Mouse (Mus musculus): Measurements from ENCODE around the gene Uckl1. TPM values are rescaled to one million over a fixed set of nuclear protein-coding genes. Genes with fewer than 3 reads are reported as not detected.

Uckl1 gene
- polyA plus RNA-seq, 1 experiment from 2014 or later = 54.6 TPM

GRCm38 (mm10) chr2:181529076-181529475 lies 55.6 kb downstream of the Uckl1 start:
- Histone ChIP-seq H3K4me2 (no peak overlapping the region), H3K9ac (no peak overlapping the region), H3K4me1 (0 out of 2 replicates have a peak, but pooled peaks cover 11% of the 10 kb centered on the region), H3K27ac (no peak overlapping the region), H3K27me3 (no peaks in the 10 kb centered on the region), H3K36me3 (ENCODE audit: poor library complexity, severe bottlenecking) (peaks cover 32% of the 10 kb centered on the region), H3K4me3 (no peak overlapping the region), H3K9me3 (replicated peaks) (no peaks in the 10 kb centered on the region)
- WGBS = 88% methylated on average over 1 of the region's 1 CpGs
- no peak for ATAC-seq

GRCm38 (mm10) chr2:181525526-181525925 lies 59.2 kb downstream of the Uckl1 start:
- ATAC-seq = no peak
- no peaks in the 10 kb centered on the region for H3K9me3 ChIP-seq (replicated peaks)

GRCm38 (mm10) chr2:181522811-181523210 lies 61.9 kb downstream of the Uckl1 start:
- Histone ChIP-seq H3K27me3 (no peaks in the 10 kb centered on the region), H3K4me3 (no peak overlapping the region), H3K9ac (no peak overlapping the region), H3K4me1 (peaks cover 37% of the 10 kb centered on the region), H3K36me3 (ENCODE audit: poor library complexity, severe bottlenecking) (peaks cover 9% of the 10 kb centered on the region; the same call in 1 of the 2 replicates), H3K27ac (no peak overlapping the region), H3K4me2 (no peak overlapping the region), H3K9me3 (replicated peaks) (no peaks in the 10 kb centered on the region)
- no peak for ATAC-seq
- 73% methylated on average over 5 of the region's 5 CpGs for WGBS

More at GRCm38 (mm10) chr2:181525526-181525925, 59.2 kb downstream of the Uckl1 start:
- Histone ChIP-seq H3K4me2 (no peak overlapping the region), H3K27me3 (no peaks in the 10 kb centered on the region), H3K9ac (no peak overlapping the region), H3K4me3 (no peak overlapping the region), H3K36me3 (ENCODE audit: poor library complexity, severe bottlenecking) (peaks cover 16% of the 10 kb centered on the region), H3K27ac (no peak overlapping the region), H3K4me1 (peaks cover 25% of the 10 kb centered on the region)
- 93% methylated on average over 5 of the region's 5 CpGs for WGBS

- H3K9ac ChIP-seq = peak overlapping the region; percentile 96
- H3K27ac ChIP-seq = no peak overlapping the region
- H3K4me1 ChIP-seq = peaks cover 37% of the 10 kb centered on the region
- 63% methylated on average over 10 of the region's 10 CpGs for WGBS
- peak overlapping the region; percentile 92 for H3K4me3 ChIP-seq
- H3K36me3 ChIP-seq (ENCODE audit: poor library complexity, severe bottlenecking) = peaks cover 20% of the 10 kb centered on the region
- ATAC-seq = no peak
- no peaks in the 10 kb centered on the region for H3K27me3 ChIP-seq
- H3K4me2 ChIP-seq = peak overlapping the region; percentile 72
- no peaks in the 10 kb centered on the region for H3K9me3 ChIP-seq (replicated peaks)
Observed at GRCm38 (mm10) chr2:181521491-181521890, 63.2 kb downstream of the Uckl1 start.

GRCm38 (mm10) chr2:181520936-181521227 lies 63.8 kb downstream of the Uckl1 start:
- Histone ChIP-seq H3K36me3 (ENCODE audit: poor library complexity, severe bottlenecking) (peaks cover 26% of the 10 kb centered on the region), H3K4me2 (peak overlapping the region; percentile 72), H3K9me3 (replicated peaks) (no peaks in the 10 kb centered on the region), H3K9ac (peak overlapping the region; percentile 96), H3K4me3 (peak overlapping the region; percentile 92), H3K27me3 (no peaks in the 10 kb centered on the region), H3K27ac (peak overlapping the region; percentile 96), H3K4me1 (peaks cover 37% of the 10 kb centered on the region)
- no peak for ATAC-seq
- under 1% methylated on average over 17 of the region's 17 CpGs for WGBS

- Histone ChIP-seq H3K9ac (peak within 1 kb of the TSS; percentile 96), H3K9me3 (replicated peaks) (no peaks in the 10 kb centered on the region), H3K4me3 (peak within 1 kb of the TSS; percentile 92), H3K27ac (peak within 1 kb of the TSS; percentile 96), H3K36me3 (ENCODE audit: poor library complexity, severe bottlenecking) (peaks cover 30% of the 10 kb centered on the region), H3K4me1 (peaks cover 37% of the 10 kb centered on the region), H3K27me3 (no peaks in the 10 kb centered on the region), H3K4me2 (peak within 1 kb of the TSS; percentile 72)
- WGBS = under 1% methylated on average over 71 of the region's 74 CpGs
- ATAC-seq = peak; percentile 98
Observed at GRCm38 (mm10) chr2:181520118-181520935, 64.4 kb downstream of the Uckl1 start, which contains the start of gene Dnajc5. Dnajc5 (plus strand) TSS chr2:181520485.

GRCm38 (mm10) chr2:181519201-181519600 lies 65.5 kb downstream of the Uckl1 start:
- Histone ChIP-seq H3K27ac (peak overlapping the region; percentile 96), H3K9me3 (replicated peaks) (no peaks in the 10 kb centered on the region), H3K27me3 (no peaks in the 10 kb centered on the region), H3K4me2 (peak overlapping the region; percentile 72), H3K36me3 (ENCODE audit: poor library complexity, severe bottlenecking) (peaks cover 39% of the 10 kb centered on the region), H3K9ac (peak overlapping the region; percentile 96), H3K4me1 (peaks cover 31% of the 10 kb centered on the region), H3K4me3 (peak overlapping the region; percentile 92)
- 85% methylated on average over 3 of the region's 3 CpGs for WGBS
- no peak for ATAC-seq

Small RNA genes within 50 kb of the gene (microRNA-seq; reads per million reads assigned to microRNA genes)
- not detected for gene Mir7006

Other genes with a start within 250 kb of the Uckl1 start
- gene Zgpat, start 220.0 kb downstream of the Uckl1 start, polyA plus RNA-seq (2015; fragmentation: Nextera tagmentation; extraction: Ambion mirVana) = 54.6 and 58.5 TPM in 2 replicates
- 90.5 and 98.2 TPM in 2 replicates for gene Arfrp1, start 219.5 kb downstream of the Uckl1 start, polyA plus RNA-seq (2015; fragmentation: Nextera tagmentation; extraction: Ambion mirVana)
- gene Lime1, start 204.8 kb downstream of the Uckl1 start, polyA plus RNA-seq (2015; fragmentation: Nextera tagmentation; extraction: Ambion mirVana) = 33.1 and 37.1 TPM in 2 replicates
- gene Zbtb46, start 125.5 kb downstream of the Uckl1 start, polyA plus RNA-seq (2015; fragmentation: Nextera tagmentation; extraction: Ambion mirVana) = 10.2 and 12.8 TPM in 2 replicates
- gene Abhd16b, start 91.7 kb downstream of the Uckl1 start, polyA plus RNA-seq (2015; fragmentation: Nextera tagmentation; extraction: Ambion mirVana) = 0.16 TPM in 1 of 2 replicates, not detected in the other
- gene Tpd52l2, start 87.8 kb downstream of the Uckl1 start, polyA plus RNA-seq (2015; fragmentation: Nextera tagmentation; extraction: Ambion mirVana) = 133 and 138 TPM in 2 replicates
- gene Dnajc5, start 64.4 kb downstream of the Uckl1 start, polyA plus RNA-seq (2015; fragmentation: Nextera tagmentation; extraction: Ambion mirVana) = 140 and 165 TPM in 2 replicates
- 67.9 and 74.9 TPM in 2 replicates for gene Prpf6, start 7.0 kb upstream of the Uckl1 start, polyA plus RNA-seq (2015; fragmentation: Nextera tagmentation; extraction: Ambion mirVana)
- gene Zfp512b, start 7.9 kb upstream of the Uckl1 start, polyA plus RNA-seq (2015; fragmentation: Nextera tagmentation; extraction: Ambion mirVana) = 49.7 and 56.4 TPM in 2 replicates
- gene Samd10, start 14.3 kb upstream of the Uckl1 start, polyA plus RNA-seq (2015; fragmentation: Nextera tagmentation; extraction: Ambion mirVana) = 88.7 and 105 TPM in 2 replicates
- gene Gm29797, start 72.1 kb upstream of the Uckl1 start, polyA plus RNA-seq (2015; fragmentation: Nextera tagmentation; extraction: Ambion mirVana) = 0.23 TPM in 1 of 2 replicates, not detected in the other
- gene Sox18, start 86.7 kb upstream of the Uckl1 start, polyA plus RNA-seq (2015; fragmentation: Nextera tagmentation; extraction: Ambion mirVana) = 11.6 and 13.0 TPM in 2 replicates
- 31.0 and 35.9 TPM in 2 replicates for gene Tcea2, start 95.4 kb upstream of the Uckl1 start, polyA plus RNA-seq (2015; fragmentation: Nextera tagmentation; extraction: Ambion mirVana)
- 45.3 and 45.4 TPM in 2 replicates for gene Rgs19, start 109.1 kb upstream of the Uckl1 start, polyA plus RNA-seq (2015; fragmentation: Nextera tagmentation; extraction: Ambion mirVana)
- gene Lkaaear1, start 113.5 kb upstream of the Uckl1 start, polyA plus RNA-seq (2015; fragmentation: Nextera tagmentation; extraction: Ambion mirVana) = not detected in 2 replicates
- 33.5 and 48.2 TPM in 2 replicates for gene Oprl1, start 130.1 kb upstream of the Uckl1 start, polyA plus RNA-seq (2015; fragmentation: Nextera tagmentation; extraction: Ambion mirVana)
- gene Myt1, start 178.4 kb upstream of the Uckl1 start, polyA plus RNA-seq (2015; fragmentation: Nextera tagmentation; extraction: Ambion mirVana) = 39.9 and 40.9 TPM in 2 replicates

All from forebrain, embryonic 13.5 days (tissue).